Mouse (Mus musculus) layer of hippocampus, adult 11-12 months (tissue): ENCODE results near the gene Osbpl9.

ENCODE experiments used
- DNase-seq: peaks from one replicate; pipeline ENCODE4 v3.0.0; 2022; ENCODE audit warnings: low spot score

Osbpl9 gene

GRCm38 (mm10) chr4:109207524-109207923 is 5.5 kb upstream of the Osbpl9 start:
- DNase-seq: no peak

- no peak for DNase-seq
Measured at GRCm38 (mm10) chr4:109204416-109204815, 2.3 kb upstream of the Osbpl9 start.

- no peak for DNase-seq
Measured at GRCm38 (mm10) chr4:109203931-109204330, 1.9 kb upstream of the Osbpl9 start.

- peak; percentile 16 for DNase-seq
Measured at GRCm38 (mm10) chr4:109199069-109199468, 3.0 kb downstream of the Osbpl9 start.

GRCm38 (mm10) chr4:109195900-109196629 is 6.0 kb downstream of the Osbpl9 start:
- no peak for DNase-seq

GRCm38 (mm10) chr4:109193886-109194285 is 8.2 kb downstream of the Osbpl9 start:
- DNase-seq: no peak

GRCm38 (mm10) chr4:109191598-109191997 is 10.5 kb downstream of the Osbpl9 start:
- no peak for DNase-seq

- no peak for DNase-seq
Measured at GRCm38 (mm10) chr4:109185616-109186405, 16.3 kb downstream of the Osbpl9 start.

GRCm38 (mm10) chr4:109175677-109176076 is 26.4 kb downstream of the Osbpl9 start:
- DNase-seq: no peak

- DNase-seq: no peak
Measured at GRCm38 (mm10) chr4:109173775-109174440, 28.2 kb downstream of the Osbpl9 start.

GRCm38 (mm10) chr4:109173369-109173768 is 28.7 kb downstream of the Osbpl9 start:
- DNase-seq: no peak

GRCm38 (mm10) chr4:109165521-109166173 is 36.4 kb downstream of the Osbpl9 start:
- peak; percentile 90 for DNase-seq

GRCm38 (mm10) chr4:109156481-109157261 is 45.4 kb downstream of the Osbpl9 start:
- DNase-seq: peak; percentile 36

GRCm38 (mm10) chr4:109156073-109156472 is 46.0 kb downstream of the Osbpl9 start:
- DNase-seq: no peak

GRCm38 (mm10) chr4:109150214-109150613 is 51.9 kb downstream of the Osbpl9 start:
- DNase-seq: no peak

- DNase-seq: no peak
Measured at GRCm38 (mm10) chr4:109149411-109149810, 52.7 kb downstream of the Osbpl9 start.

GRCm38 (mm10) chr4:109147278-109148038 is 54.6 kb downstream of the Osbpl9 start:
- DNase-seq: peak; percentile 30

GRCm38 (mm10) chr4:109143091-109143490 is 59.0 kb downstream of the Osbpl9 start:
- DNase-seq: no peak

GRCm38 (mm10) chr4:109138551-109138950 is 63.5 kb downstream of the Osbpl9 start:
- DNase-seq: no peak

- no peak for DNase-seq
Measured at GRCm38 (mm10) chr4:109136475-109137125, 65.5 kb downstream of the Osbpl9 start.
